Mouse (Mus musculus) CH12.LX (cell line): Measurements from ENCODE around the gene E330009J07Rik. TPM values are rescaled to one million over a fixed set of nuclear protein-coding genes. Genes with fewer than 3 reads are reported as not detected.

Source experiments
- DNase-seq: peaks from one replicate; pipeline ENCODE4 v3.0.0-alpha.2; 2013; ENCODE audit errors: extremely low read depth
- H3K27ac ChIP-seq: 2 replicates; pipeline ENCODE4 v1.5.1; 2012; ENCODE audit warnings: low read depth, mild to moderate bottlenecking, control low read depth, moderate library complexity; ENCODE audit not compliant: insufficient read depth
- H3K27me3 ChIP-seq: replicated peaks from 2 replicates; pipeline ENCODE3; 2012; ENCODE audit warnings: inconsistent platforms
- H3K36me3 ChIP-seq, 2 experiments: replicated peaks in 1 of 2; 2 replicates each; pipeline versions ENCODE3 to v1.6.1; 2012; ENCODE audit warnings: inconsistent platforms in 1 of 2, low read length in 1 of 2, mild to moderate bottlenecking in 1 of 2, mixed read lengths in 1 of 2, moderate library complexity in 1 of 2; ENCODE audit not compliant: control insufficient read depth in 1 of 2, insufficient read depth in 1 of 2
- H3K4me1 ChIP-seq, 2 experiments: 2 replicates each; pipeline ENCODE4 v1.6.1; 2012; ENCODE audit warnings: inconsistent platforms in 1 of 2, moderate library complexity in 1 of 2; ENCODE audit not compliant: insufficient read depth in 2 of 2, control insufficient read depth in 1 of 2
- H3K4me2 ChIP-seq: 2 replicates; pipeline ENCODE4 v1.6.1; 2012; ENCODE audit warnings: low read depth, mild to moderate bottlenecking, control low read depth; ENCODE audit not compliant: poor library complexity, insufficient read depth, severe bottlenecking
- H3K4me3 ChIP-seq, 3 experiments: fragments of 150-350 bp in 1 of 3; sonication (generic) in 1 of 3; replicated peaks in 1 of 3; 2 replicates each; pipeline versions ENCODE3 to v1.5.1; 2011 to 2012; ENCODE audit warnings: low read depth in 2 of 3, low read length in 2 of 3, mild to moderate bottlenecking in 2 of 3, moderate library complexity in 2 of 3, control low read depth in 1 of 3, improper control_type of control experiment in 1 of 3, inconsistent platforms in 1 of 3, mixed read lengths in 1 of 3; ENCODE audit not compliant: poor library complexity in 1 of 3
- H3K79me2 ChIP-seq: replicated peaks from 2 replicates; pipeline ENCODE4 v1.6.1; 2012; ENCODE audit warnings: mild to moderate bottlenecking, moderate library complexity; ENCODE audit not compliant: control insufficient read depth, poor library complexity, insufficient read depth, severe bottlenecking; ENCODE audit errors: extremely low read depth
- H3K9ac ChIP-seq: 2 replicates; pipeline ENCODE4 v1.6.1; 2012; ENCODE audit warnings: low read depth, mild to moderate bottlenecking, control low read depth, moderate library complexity; ENCODE audit not compliant: insufficient read depth
- H3K9me3 ChIP-seq: replicated peaks from 2 replicates; pipeline ENCODE3; 2012; ENCODE audit warnings: low read length, inconsistent platforms, mixed read lengths
- BHLHE40 ChIP-seq: IDR thresholded peaks from 2 replicates; pipeline ENCODE4 v1.6.1; 2011; ENCODE audit warnings: mild to moderate bottlenecking, low read depth, low read length, improper control_type of control experiment
- CHD1 ChIP-seq: IDR thresholded peaks from 2 replicates; pipeline ENCODE4 v1.6.1; 2012; ENCODE audit warnings: low read depth, low read length, improper control_type of control experiment, inconsistent platforms
- CTCF ChIP-seq, 2 experiments: IDR thresholded peaks in 1 of 2; conservative IDR thresholded peaks in 1 of 2; 2 replicates each; pipeline ENCODE4 v1.5.1; 2011 to 2012; ENCODE audit warnings: low read depth in 2 of 2, low read length in 2 of 2, improper control_type of control experiment in 1 of 2, inconsistent platforms in 1 of 2, mild to moderate bottlenecking in 1 of 2, moderate library complexity in 1 of 2
- E2F4 ChIP-seq: IDR thresholded peaks from 2 replicates; pipeline ENCODE4 v1.6.1; 2011; ENCODE audit warnings: low read depth, low read length, improper control_type of control experiment; ENCODE audit not compliant: insufficient replicate concordance
- EP300 ChIP-seq: IDR thresholded peaks from 2 replicates; pipeline ENCODE4 v1.6.1; 2011; ENCODE audit warnings: low read length, improper control_type of control experiment
- GABPA ChIP-seq: IDR thresholded peaks from 2 replicates; pipeline ENCODE4 v1.6.1; 2012; ENCODE audit warnings: low read depth, low read length, improper control_type of control experiment, inconsistent platforms; ENCODE audit not compliant: insufficient replicate concordance
- HCFC1 ChIP-seq: IDR thresholded peaks from 2 replicates; pipeline ENCODE4 v1.6.1; 2012; ENCODE audit warnings: low read depth, mild to moderate bottlenecking, inconsistent platforms, low read length, improper control_type of control experiment
- IRF4 ChIP-seq: IDR thresholded peaks from 2 replicates; pipeline ENCODE4 v1.6.1; 2014; ENCODE audit warnings: low read depth, mild to moderate bottlenecking, inconsistent platforms, low read length, improper control_type of control experiment
- JUN ChIP-seq: IDR thresholded peaks from 2 replicates; pipeline ENCODE4 v1.6.1; 2011; ENCODE audit warnings: low read depth, mild to moderate bottlenecking, low read length, improper control_type of control experiment, moderate library complexity; ENCODE audit not compliant: insufficient read depth
- JUND ChIP-seq: conservative IDR thresholded peaks from 2 replicates; pipeline ENCODE4 v1.6.1; 2011; ENCODE audit warnings: low read depth, low read length, improper control_type of control experiment
- MAFK ChIP-seq: IDR thresholded peaks from 2 replicates; pipeline ENCODE4 v1.6.1; 2011; ENCODE audit warnings: low read length, improper control_type of control experiment; ENCODE audit not compliant: insufficient replicate concordance
- MAX ChIP-seq: IDR thresholded peaks from 2 replicates; pipeline ENCODE4 v1.6.1; 2011; ENCODE audit warnings: low read length, improper control_type of control experiment
- MAZ ChIP-seq: IDR thresholded peaks from 2 replicates; pipeline ENCODE4 v1.6.1; 2012; ENCODE audit warnings: low read depth, mild to moderate bottlenecking, inconsistent platforms, low read length, improper control_type of control experiment, moderate library complexity
- MEF2A ChIP-seq: IDR thresholded peaks from 2 replicates; pipeline ENCODE4 v1.6.1; 2014; ENCODE audit warnings: low read depth, mild to moderate bottlenecking, inconsistent platforms, low read length, improper control_type of control experiment, borderline replicate concordance
- MXI1 ChIP-seq: IDR thresholded peaks from 2 replicates; pipeline ENCODE4 v1.6.1; 2011; ENCODE audit warnings: mild to moderate bottlenecking, low read depth, low read length, improper control_type of control experiment
- MYC ChIP-seq: IDR thresholded peaks from 2 replicates; pipeline ENCODE4 v1.6.1; 2011; ENCODE audit warnings: low read depth, mild to moderate bottlenecking, improper control_type of control experiment, low read length
- NELFE ChIP-seq: IDR thresholded peaks from 2 replicates; pipeline ENCODE4 v1.6.1; 2011; ENCODE audit warnings: low read depth, low read length, improper control_type of control experiment
- POLR2AphosphoS2 ChIP-seq: IDR thresholded peaks from 2 replicates; pipeline ENCODE4 v1.6.1; 2011; ENCODE audit warnings: low read depth, low read length, improper control_type of control experiment
- RAD21 ChIP-seq: IDR thresholded peaks from 2 replicates; pipeline ENCODE4 v1.6.1; 2011; ENCODE audit warnings: low read depth, mild to moderate bottlenecking, low read length, improper control_type of control experiment, moderate library complexity
- RCOR1 ChIP-seq: conservative IDR thresholded peaks from 2 replicates; pipeline ENCODE4 v1.6.1; 2012; ENCODE audit warnings: low read depth, mild to moderate bottlenecking, inconsistent platforms, low read length, improper control_type of control experiment
- SIN3A ChIP-seq: IDR thresholded peaks from 2 replicates; pipeline ENCODE4 v1.6.1; 2012; ENCODE audit warnings: low read length, improper control_type of control experiment, inconsistent platforms
- SMC3 ChIP-seq: IDR thresholded peaks from 2 replicates; pipeline ENCODE4 v1.6.1; 2011; ENCODE audit warnings: low read depth, low read length, improper control_type of control experiment
- TBP ChIP-seq: conservative IDR thresholded peaks from 2 replicates; pipeline ENCODE4 v1.6.1; 2011; ENCODE audit warnings: low read depth, low read length, improper control_type of control experiment
- TCF12 ChIP-seq: IDR thresholded peaks from 2 replicates; pipeline ENCODE4 v1.6.1; 2014; ENCODE audit warnings: low read depth, mild to moderate bottlenecking, inconsistent platforms, low read length, improper control_type of control experiment
- ZC3H11A ChIP-seq: IDR thresholded peaks from 2 replicates; pipeline ENCODE4 v1.6.1; 2012; ENCODE audit warnings: low read depth, mild to moderate bottlenecking, inconsistent platforms, low read length, improper control_type of control experiment
- ZKSCAN1 ChIP-seq: IDR thresholded peaks from 2 replicates; pipeline ENCODE4 v1.6.1; 2012; ENCODE audit warnings: low read depth, inconsistent platforms, low read length, improper control_type of control experiment, borderline replicate concordance
- dilution Hi-C: fragments of 300-500 bp; cut with MboI; formaldehyde crosslinking; loops from 2 replicates; pipeline ENCODE4 v1.14.3; 2020; ENCODE audit warnings: low sequenced_read_pairs; ENCODE audit not compliant: extremely low pct_unique_long_range_greater_than_20kb, extremely low pct_ligation_motif_present
- in situ Hi-C: fragments of 300-500 bp; cut with MboI; formaldehyde crosslinking; loops from 3 replicates; pipeline ENCODE4 v1.14.3; 2019; ENCODE audit warnings: low sequenced_read_pairs, low pct_ligation_motif_present, low pct_unique_long_range_greater_than_20kb, mixed read lengths
- polyA plus RNA-seq: library from polyadenylated mRNA; unstranded; fragments of >175 nt; gene quantifications from 2 replicates; pipeline ENCODE4 v1.2.1, GENCODE M21; 2012; ENCODE audit warnings: low read depth; ENCODE audit not compliant: insufficient read length
- total RNA-seq, 2 experiments: library from RNA; depleted of rRNA; stranded (reverse); fragments of 300-350 nt in 1 of 2; fragments of >200 nt in 1 of 2; gene quantifications; 2 replicates each; pipeline ENCODE4 v1.2.3; 2012 to 2014

The E330009J07Rik gene
- total and polyA plus RNA-seq, 3 experiments, result 12.3 to 21.6 (median 13.1) TPM

DNA sequence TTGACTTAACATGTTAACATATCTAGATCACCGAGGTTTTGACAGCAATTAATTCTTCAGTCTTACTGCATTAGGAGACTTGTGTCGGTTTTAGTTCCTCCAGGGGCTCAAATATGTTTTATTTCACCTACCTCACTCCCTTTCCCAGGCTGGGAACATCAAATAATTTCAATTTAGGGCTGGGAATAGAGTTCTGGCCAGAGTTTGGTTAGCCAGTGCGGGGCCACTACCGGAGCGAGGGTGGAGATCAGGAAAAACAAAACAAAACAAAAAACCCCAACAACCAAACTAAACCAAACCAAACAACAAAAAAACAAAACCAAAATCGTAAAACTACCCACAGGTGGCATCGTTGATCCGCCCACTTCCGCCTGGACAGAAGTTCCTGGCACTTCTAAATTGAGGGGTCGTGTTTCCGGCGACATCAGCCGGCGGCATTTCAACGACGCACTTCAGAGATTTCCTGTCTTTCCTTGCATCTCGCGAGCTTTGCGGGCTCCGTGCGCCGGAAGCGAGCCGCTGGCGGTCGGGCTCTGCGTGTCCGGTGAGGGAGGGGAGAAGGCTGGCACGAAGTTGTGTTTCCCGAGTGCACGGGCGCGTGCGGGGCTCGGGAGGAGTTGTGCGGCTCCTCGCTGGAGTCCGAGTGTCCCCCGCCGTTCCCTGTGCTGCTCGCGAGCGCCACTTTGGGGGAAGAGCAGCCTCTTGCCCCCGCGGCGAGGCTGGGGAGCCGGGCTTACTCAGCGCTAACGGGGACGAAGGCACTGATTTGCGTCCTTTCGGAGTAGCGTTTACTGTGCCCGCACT, 35.2 kb upstream of the E330009J07Rik start, which contains the start of gene Ssbp1 (continued):
- peak; percentile 99 for TF ChIP-seq HCFC1
- TF ChIP-seq NELFE, result peak; percentile 99
- peak; percentile 85 for TF ChIP-seq IRF4
- peak; percentile 71 for TF ChIP-seq MAX
- peak; percentile 84; the same call in 1 of the 2 replicates for TF ChIP-seq MEF2A
- TF ChIP-seq JUN, result no peak
- no peak; the same call in 1 of the 2 replicates for TF ChIP-seq GABPA
- TF ChIP-seq RCOR1, result peak; percentile 87
- TF ChIP-seq SIN3A, result peak; percentile 93
- no peak for TF ChIP-seq ZC3H11A
- TF ChIP-seq MAFK, result 0 out of 2 replicates have a peak, but pooled peaks have one; percentile 21
- TF ChIP-seq JUND, result peak; percentile 58; the same call in 1 of the 2 replicates
- no peak for TF ChIP-seq CHD1
- peak; percentile 80; the same call in 1 of the 2 replicates for TF ChIP-seq ZKSCAN1

DNA sequence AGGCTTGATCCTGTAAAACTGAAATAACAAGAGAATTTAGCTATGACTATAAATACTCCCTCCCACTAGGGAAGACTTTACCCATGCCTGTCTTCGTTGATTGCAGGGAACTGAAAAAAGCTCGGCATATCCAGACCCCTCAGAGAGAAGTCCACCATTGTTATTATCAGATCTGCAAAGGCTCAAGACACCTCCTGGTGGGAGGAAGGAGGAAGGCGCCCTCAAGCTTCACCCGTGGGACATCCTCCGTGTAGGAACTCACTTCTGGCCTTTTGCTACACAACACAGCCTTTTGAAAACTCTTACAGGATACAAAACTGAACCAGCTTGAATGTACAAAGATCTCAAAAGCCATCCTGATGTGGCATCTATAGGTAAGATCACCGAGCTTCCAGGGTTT, 29.8 kb upstream of the E330009J07Rik start:
- in situ Hi-C loops (no loop called here), dilution Hi-C loops (no loop called here)
- Histone ChIP-seq H3K27me3 (no peaks in the 10 kb centered on the region), H3K36me3 (no peaks in the 10 kb centered on the region), H3K27ac (no peak overlapping the region), H3K4me2 (no peak overlapping the region), H3K79me2 (no peaks in the 10 kb centered on the region), H3K9ac (no peak overlapping the region), H3K4me1 (peaks cover 0 to 11% of the 10 kb centered on the region in 2 experiments; a peak in 2 of 4 replicates), H3K9me3 (no peaks in the 10 kb centered on the region), H3K4me3 (no peak overlapping the region)
- TF ChIP-seq E2F4 (no peak), RAD21 (peak; percentile 45), CTCF (conservative IDR thresholded peaks at IDR 0.05 in 1 of 2, IDR thresholded peaks at IDR 0.05 in 1 of 2; ENCODE audit: low read depth in 2 of 2, low read length in 2 of 2) (peak; percentile 22 to 62; a peak in 2 of 4 replicates), TBP (no peak), MXI1 (no peak), MAZ (no peak), SMC3 (peak; percentile 43; the same call in 1 of the 2 replicates), MYC (no peak), IRF4 (no peak), BHLHE40 (no peak), POLR2AphosphoS2 (no peak), TCF12 (no peak), EP300 (no peak), GABPA (no peak)
- peak; percentile 20 for DNase-seq
